Mouse (Mus musculus) small intestine, adult 2 months (tissue): ENCODE data around the gene Acyp2. TPM values are rescaled to one million over a fixed set of nuclear protein-coding genes. Genes with fewer than 3 reads are reported as not detected.

ENCODE experiments used
- H3K27ac ChIP-seq: fragments of 200-500 bp; 2 replicates; pipeline ENCODE4 v1.5.1; 2012; ENCODE audit warnings: low read depth, low read length, control low read depth, inconsistent platforms; ENCODE audit not compliant: insufficient read depth
- H3K27me3 ChIP-seq: fragments of 200-500 bp; 2 replicates; pipeline ENCODE4 v1.6.1; 2012; ENCODE audit warnings: mild to moderate bottlenecking, moderate library complexity, low read length, inconsistent platforms; ENCODE audit not compliant: control insufficient read depth, insufficient read depth
- H3K36me3 ChIP-seq: fragments of 200-500 bp; 2 replicates; pipeline ENCODE4 v1.6.1; 2012; ENCODE audit warnings: mild to moderate bottlenecking, low read length, control low read depth, inconsistent platforms; ENCODE audit not compliant: control insufficient read depth, insufficient read depth
- H3K4me1 ChIP-seq: fragments of 200-500 bp; 2 replicates; pipeline ENCODE4 v1.6.1; 2012; ENCODE audit warnings: low read length, inconsistent platforms, mixed read lengths; ENCODE audit not compliant: control insufficient read depth, insufficient read depth, insufficient read length
- H3K4me3 ChIP-seq: fragments of 200-500 bp; 2 replicates; pipeline ENCODE4 v1.5.1; 2012; ENCODE audit warnings: low read depth, mild to moderate bottlenecking, control low read depth, inconsistent platforms, low read length, moderate library complexity
- CTCF ChIP-seq: fragments of 200-500 bp; IDR thresholded peaks from 2 replicates; pipeline ENCODE4 v1.5.1; 2012; ENCODE audit warnings: low read depth, mild to moderate bottlenecking, control low read depth, inconsistent platforms, low read length, moderate library complexity, mixed read lengths; ENCODE audit not compliant: insufficient replicate concordance, insufficient read length; ENCODE audit errors: extremely low read depth
- POLR2A ChIP-seq: fragments of 200-500 bp; IDR thresholded peaks from 2 replicates; pipeline ENCODE4 v1.6.1; 2012; ENCODE audit warnings: low read depth, mild to moderate bottlenecking, control low read depth, inconsistent platforms, low read length, moderate library complexity
- WGBS: fragments of 180-500 bp; shearing (Covaris S2); methylation state at CpG from one replicate; pipeline ENCODE4 v1.1.7; 2018; 5-methylcytosine and 5-hydroxymethylcytosine counted together
- polyA plus RNA-seq: library from polyadenylated mRNA; depleted of rRNA; stranded (reverse); fragments of >200 nt; gene quantifications from 2 replicates; pipeline ENCODE4 v1.2.3, GENCODE M21; 2012; rRNA removed

Gene Acyp2
- 0.94 and 1.2 TPM in 2 replicates for polyA plus RNA-seq

GRCm38 (mm10) chr11:30649001-30649637, at the start of gene Acyp2:
Gene Acyp2, minus strand, starts transcription at chr11:30649587.
- Histone ChIP-seq H3K27ac (peak within 1 kb of the TSS; percentile 90), H3K27me3 (no peaks in the 10 kb centered on the region), H3K36me3 (no peaks in the 10 kb centered on the region), H3K4me3 (peak within 1 kb of the TSS; percentile 99), H3K4me1 (no peaks in the 10 kb centered on the region; the same call in 1 of the 2 replicates)
- TF ChIP-seq CTCF (0 out of 2 replicates have a peak, but pooled peaks have one; percentile 12), POLR2A (no peak)
- under 1% methylated on average over 40 of the region's 40 CpGs for WGBS

GRCm38 (mm10) chr11:30689421-30689820, 40.0 kb upstream of the Acyp2 start:
- no peak overlapping the region for H3K4me3 ChIP-seq
- H3K4me1 ChIP-seq = no peaks in the 10 kb centered on the region
- H3K27ac ChIP-seq = no peak overlapping the region
- no peaks in the 10 kb centered on the region for H3K36me3 ChIP-seq
- H3K27me3 ChIP-seq = no peaks in the 10 kb centered on the region
- WGBS = 81% methylated on average over 1 of the region's 1 CpGs
- TF ChIP-seq CTCF = no peak
- TF ChIP-seq POLR2A = no peak

DNA sequence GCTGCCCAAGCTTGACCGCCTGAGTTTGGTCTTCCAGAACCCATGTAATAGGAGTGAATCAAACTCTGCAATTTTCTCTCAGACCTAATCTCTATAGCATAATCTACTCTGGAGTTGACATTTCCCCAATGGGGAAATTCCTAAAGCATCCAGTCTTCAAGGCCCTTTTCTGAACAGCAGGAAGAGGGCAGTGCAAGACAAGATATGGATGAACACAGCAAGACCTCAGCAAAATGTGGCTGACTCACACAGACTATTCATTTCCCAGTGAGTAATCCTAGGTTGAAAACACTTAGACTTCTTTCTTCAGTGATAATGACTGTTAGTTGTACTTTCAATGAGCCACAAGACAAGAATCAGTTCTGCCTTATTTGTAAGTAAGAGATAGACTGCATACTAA, 26.7 kb upstream of the Acyp2 start:
- TF ChIP-seq POLR2A (no peak), CTCF (no peak)
- Histone ChIP-seq H3K4me1 (no peaks in the 10 kb centered on the region), H3K4me3 (no peak overlapping the region), H3K27ac (no peak overlapping the region), H3K36me3 (no peaks in the 10 kb centered on the region), H3K27me3 (no peaks in the 10 kb centered on the region)
- 83% methylated on average over 1 of the region's 1 CpGs for WGBS

GRCm38 (mm10) chr11:30672719-30673118, 23.3 kb upstream of the Acyp2 start:
- H3K4me1 ChIP-seq = no peaks in the 10 kb centered on the region
- TF ChIP-seq CTCF = no peak
- no peak for TF ChIP-seq POLR2A
- H3K4me3 ChIP-seq = no peak overlapping the region
- H3K36me3 ChIP-seq = no peaks in the 10 kb centered on the region
- no peak overlapping the region for H3K27ac ChIP-seq
- no peaks in the 10 kb centered on the region for H3K27me3 ChIP-seq
- 29% methylated on average over 1 of the region's 1 CpGs for WGBS

GRCm38 (mm10) chr11:30663001-30663400, 13.6 kb upstream of the Acyp2 start:
- TF ChIP-seq POLR2A (no peak), CTCF (no peak)
- Histone ChIP-seq H3K27me3 (no peaks in the 10 kb centered on the region), H3K4me1 (no peaks in the 10 kb centered on the region), H3K4me3 (no peak overlapping the region), H3K27ac (no peak overlapping the region), H3K36me3 (no peaks in the 10 kb centered on the region)
- whole genome bisulfite sequencing = 78% methylated on average over 3 of the region's 3 CpGs

- Histone ChIP-seq H3K27me3 (no peaks in the 10 kb centered on the region), H3K36me3 (no peaks in the 10 kb centered on the region), H3K4me1 (no peaks in the 10 kb centered on the region), H3K27ac (no peak overlapping the region), H3K4me3 (no peak overlapping the region)
- WGBS = 81% methylated on average over 2 of the region's 2 CpGs
- TF ChIP-seq CTCF (no peak), POLR2A (no peak)
Observed at GRCm38 (mm10) chr11:30662591-30662990, 13.2 kb upstream of the Acyp2 start.

DNA sequence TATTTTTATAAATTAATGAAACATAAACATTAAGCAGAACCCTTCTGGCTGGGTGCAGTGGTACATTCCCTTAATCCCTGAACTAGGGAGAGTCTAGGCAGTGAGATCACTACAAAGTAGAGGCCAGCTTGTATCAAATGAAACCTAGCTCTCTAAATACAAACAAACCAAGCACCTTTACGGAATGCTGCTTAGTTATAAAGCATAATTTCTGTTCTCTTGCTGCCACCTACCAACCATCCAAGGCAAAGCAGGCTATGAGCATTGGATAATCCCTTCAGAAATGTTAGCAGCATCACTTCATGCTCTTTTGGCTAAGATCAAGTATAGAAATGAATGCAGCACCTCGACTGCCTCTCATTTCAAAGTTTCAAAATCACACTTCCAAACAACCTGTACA, 7.7 kb upstream of the Acyp2 start:
- H3K27me3 ChIP-seq = no peaks in the 10 kb centered on the region
- H3K36me3 ChIP-seq = no peaks in the 10 kb centered on the region
- WGBS = 26% methylated on average over 2 of the region's 2 CpGs
- H3K27ac ChIP-seq = no peak overlapping the region
- H3K4me3 ChIP-seq = no peak overlapping the region
- no peak for TF ChIP-seq POLR2A
- TF ChIP-seq CTCF = no peak
- H3K4me1 ChIP-seq = no peaks in the 10 kb centered on the region
